Mouse (Mus musculus): ENCODE results near the gene Kcnmb3. TPM values are rescaled to one million over a fixed set of nuclear protein-coding genes. Genes with fewer than 3 reads are reported as not detected.
"Not testable (repeated sequence)": the region's sequence is repeated elsewhere in the genome, so short reads cannot be mapped to it uniquely, and the experiment has no call there.

The Kcnmb3 gene
- polyA plus RNA-seq, 1 experiment: not detected

GRCm38 (mm10) chr3:32441710-32442109 lies 50.3 kb downstream of the Kcnmb3 start:
- H3K9me3 ChIP-seq (ENCODE audit: control insufficient read depth, low read length): no peaks in the 10 kb centered on the region
- no peak overlapping the region for H3K4me3 ChIP-seq (replicated peaks)
- peaks cover 86% of the 10 kb centered on the region for H3K36me3 ChIP-seq (ENCODE audit: control insufficient read depth)
- TF ChIP-seq TAL1 (IDR thresholded peaks at IDR 0.05; ENCODE audit: low read length): no peak
- no peaks in the 10 kb centered on the region for H3K27me3 ChIP-seq (ENCODE audit: control insufficient read depth)
- no peaks in the 10 kb centered on the region for H3K4me1 ChIP-seq (ENCODE audit: control insufficient read depth)

- peaks cover 64% of the 10 kb centered on the region for H3K36me3 ChIP-seq (ENCODE audit: control insufficient read depth)
- peaks cover 2% of the 10 kb centered on the region; the same call in 1 of the 2 replicates for H3K4me1 ChIP-seq (ENCODE audit: control insufficient read depth)
- no peaks in the 10 kb centered on the region for H3K9me3 ChIP-seq (ENCODE audit: control insufficient read depth, low read length)
- TF ChIP-seq GATA1 (IDR thresholded peaks at IDR 0.05; ENCODE audit: low read length) (no peak), TAL1 (IDR thresholded peaks at IDR 0.05; ENCODE audit: low read length) (no peak)
- H3K27me3 ChIP-seq (ENCODE audit: control insufficient read depth): no peaks in the 10 kb centered on the region
- H3K4me3 ChIP-seq (replicated peaks): no peak overlapping the region
Observed at GRCm38 (mm10) chr3:32438716-32439115, 53.3 kb downstream of the Kcnmb3 start.

- Histone ChIP-seq H3K4me3 (replicated peaks) (no peak overlapping the region), H3K27me3 (ENCODE audit: control insufficient read depth) (no peaks in the 10 kb centered on the region), H3K4me1 (ENCODE audit: control insufficient read depth) (peaks cover 6% of the 10 kb centered on the region; the same call in 1 of the 2 replicates), H3K36me3 (ENCODE audit: control insufficient read depth) (peaks cover 57% of the 10 kb centered on the region), H3K9me3 (ENCODE audit: control insufficient read depth, low read length) (no peaks in the 10 kb centered on the region)
- TF ChIP-seq TAL1 (IDR thresholded peaks at IDR 0.05; ENCODE audit: low read length): no peak
- TF ChIP-seq GATA1 (IDR thresholded peaks at IDR 0.05; ENCODE audit: low read length): no peak
Observed at GRCm38 (mm10) chr3:32437820-32438219, 54.2 kb downstream of the Kcnmb3 start.

- H3K36me3 ChIP-seq (ENCODE audit: control insufficient read depth): peaks cover 52% of the 10 kb centered on the region
- peaks cover 6% of the 10 kb centered on the region; the same call in 1 of the 2 replicates for H3K4me1 ChIP-seq (ENCODE audit: control insufficient read depth)
- H3K9me3 ChIP-seq (ENCODE audit: control insufficient read depth, low read length): no peaks in the 10 kb centered on the region
- H3K4me3 ChIP-seq (replicated peaks): no peak overlapping the region
- H3K27me3 ChIP-seq (ENCODE audit: control insufficient read depth): no peaks in the 10 kb centered on the region
- TF ChIP-seq GATA1 (IDR thresholded peaks at IDR 0.05; ENCODE audit: low read length) (no peak), TAL1 (IDR thresholded peaks at IDR 0.05; ENCODE audit: low read length) (no peak)
Observed at GRCm38 (mm10) chr3:32437297-32437696, 54.7 kb downstream of the Kcnmb3 start.

GRCm38 (mm10) chr3:32436101-32436500 lies 55.9 kb downstream of the Kcnmb3 start:
- Histone ChIP-seq H3K27me3 (ENCODE audit: control insufficient read depth) (no peaks in the 10 kb centered on the region), H3K4me1 (ENCODE audit: control insufficient read depth) (peaks cover 6% of the 10 kb centered on the region; the same call in 1 of the 2 replicates), H3K9me3 (ENCODE audit: control insufficient read depth, low read length) (no peaks in the 10 kb centered on the region), H3K36me3 (ENCODE audit: control insufficient read depth) (peaks cover 42% of the 10 kb centered on the region), H3K4me3 (replicated peaks) (no peak overlapping the region)
- TF ChIP-seq TAL1 (IDR thresholded peaks at IDR 0.05; ENCODE audit: low read length) (no peak), GATA1 (IDR thresholded peaks at IDR 0.05; ENCODE audit: low read length) (no peak)

GRCm38 (mm10) chr3:32434016-32434415 lies 58.0 kb downstream of the Kcnmb3 start:
- peaks cover 21% of the 10 kb centered on the region for H3K36me3 ChIP-seq (ENCODE audit: control insufficient read depth)
- peaks cover 6% of the 10 kb centered on the region; the same call in 1 of the 2 replicates for H3K4me1 ChIP-seq (ENCODE audit: control insufficient read depth)
- no peak for TF ChIP-seq GATA1 (IDR thresholded peaks at IDR 0.05; ENCODE audit: low read length)
- TF ChIP-seq TAL1 (IDR thresholded peaks at IDR 0.05; ENCODE audit: low read length): no peak
- no peak overlapping the region for H3K4me3 ChIP-seq (replicated peaks)
- no peaks in the 10 kb centered on the region for H3K27me3 ChIP-seq (ENCODE audit: control insufficient read depth)
- H3K9me3 ChIP-seq (ENCODE audit: control insufficient read depth, low read length): no peaks in the 10 kb centered on the region

GRCm38 (mm10) chr3:32430394-32430793 lies 61.6 kb downstream of the Kcnmb3 start:
- Histone ChIP-seq H3K27me3 (ENCODE audit: control insufficient read depth) (no peaks in the 10 kb centered on the region), H3K36me3 (ENCODE audit: control insufficient read depth) (peaks cover 2% of the 10 kb centered on the region), H3K9me3 (ENCODE audit: control insufficient read depth, low read length) (peaks cover 2% of the 10 kb centered on the region; the same call in 1 of the 2 replicates), H3K4me3 (replicated peaks) (no peak overlapping the region), H3K4me1 (ENCODE audit: control insufficient read depth) (peaks cover 6% of the 10 kb centered on the region; the same call in 1 of the 2 replicates)
- no peak for TF ChIP-seq GATA1 (IDR thresholded peaks at IDR 0.05; ENCODE audit: low read length)
- no peak for TF ChIP-seq TAL1 (IDR thresholded peaks at IDR 0.05; ENCODE audit: low read length)

- not testable (repeated sequence) for H3K4me3 ChIP-seq (replicated peaks); H3K27me3 ChIP-seq (ENCODE audit: control insufficient read depth); H3K36me3 ChIP-seq (ENCODE audit: control insufficient read depth); H3K4me1 ChIP-seq (ENCODE audit: control insufficient read depth); H3K9me3 ChIP-seq (ENCODE audit: control insufficient read depth, low read length)
Observed at GRCm38 (mm10) chr3:32429351-32429750, 62.7 kb downstream of the Kcnmb3 start.

- TF ChIP-seq TAL1 (IDR thresholded peaks at IDR 0.05; ENCODE audit: low read length) (no peak), GATA1 (IDR thresholded peaks at IDR 0.05; ENCODE audit: low read length) (no peak)
- peaks cover 2% of the 10 kb centered on the region for H3K36me3 ChIP-seq (ENCODE audit: control insufficient read depth)
- H3K9me3 ChIP-seq (ENCODE audit: control insufficient read depth, low read length): peaks cover 2% of the 10 kb centered on the region; the same call in 1 of the 2 replicates
- no peak overlapping the region for H3K4me3 ChIP-seq (replicated peaks)
- peaks cover 6% of the 10 kb centered on the region; the same call in 1 of the 2 replicates for H3K4me1 ChIP-seq (ENCODE audit: control insufficient read depth)
- no peaks in the 10 kb centered on the region for H3K27me3 ChIP-seq (ENCODE audit: control insufficient read depth)
Observed at GRCm38 (mm10) chr3:32428921-32429320, 63.1 kb downstream of the Kcnmb3 start.

GRCm38 (mm10) chr3:32428361-32428760 lies 63.7 kb downstream of the Kcnmb3 start:
- peaks cover 2% of the 10 kb centered on the region; the same call in 1 of the 2 replicates for H3K9me3 ChIP-seq (ENCODE audit: control insufficient read depth, low read length)
- peaks cover 2% of the 10 kb centered on the region for H3K36me3 ChIP-seq (ENCODE audit: control insufficient read depth)
- no peak overlapping the region for H3K4me3 ChIP-seq (replicated peaks)
- H3K4me1 ChIP-seq (ENCODE audit: control insufficient read depth): peaks cover 2% of the 10 kb centered on the region; the same call in 1 of the 2 replicates
- TF ChIP-seq GATA1 (IDR thresholded peaks at IDR 0.05; ENCODE audit: low read length) (no peak), TAL1 (IDR thresholded peaks at IDR 0.05; ENCODE audit: low read length) (no peak)
- no peaks in the 10 kb centered on the region for H3K27me3 ChIP-seq (ENCODE audit: control insufficient read depth)

Measured in erythroblast, embryonic 14.5 days (primary cell).